Comparison of ENCODE assay signal across 8 mouse cellular contexts in genomic region chr12:29465201-29465600, GRCm38 (mm10).
DNase-seq lines count a peak whose midpoint lies in the region; ATAC-seq and TF ChIP-seq lines count a peak whose summit lies in the region.
"Not testable (repeated sequence)": the region's sequence is repeated elsewhere in the genome, so short reads cannot be mapped to it uniquely, and the experiment has no call there.

No protein-coding gene starts in this region.

- H3K9ac ChIP-seq in kidney, postnatal 0 days (ENCODE audit: low read depth, low read length); liver, postnatal 0 days (replicated peaks): not testable (repeated sequence)

- peak; percentile 78 for DNase-seq in NIH3T3 (ENCODE audit: low read depth)
- peak; percentile 49 to 51 for DNase-seq in adrenal gland, postnatal 4 days (ENCODE audit: low spot score in 2 of 2)
- peak; percentile 82 for DNase-seq in forelimb bud, embryonic 11.5 days (ENCODE audit: low read depth, low spot score)
- peak; percentile 82 for DNase-seq in heart, postnatal 4 days
- DNase-seq in kidney, postnatal 0 days (ENCODE audit: low spot score), result peak; percentile 87
- peak; percentile 58 for DNase-seq in liver, postnatal 0 days
- peak; percentile 60 for DNase-seq in neural tube, embryonic 10.5 days (ENCODE audit: extremely low spot score, low spot score)
- peak; percentile 43 for DNase-seq in testis, postnatal 14 days (ENCODE audit: low spot score)

- not testable (repeated sequence) for H3K27ac ChIP-seq in kidney, postnatal 0 days; liver, postnatal 0 days (ENCODE audit: low read depth)

- not testable (repeated sequence) for H3K36me3 ChIP-seq in kidney, postnatal 0 days (ENCODE audit: insufficient read depth, low read length); liver, postnatal 0 days (replicated peaks; ENCODE audit: insufficient read depth, low read length)

- H3K4me2 ChIP-seq in kidney, postnatal 0 days (ENCODE audit: low read length); liver, postnatal 0 days (ENCODE audit: low read depth, low read length): not testable (repeated sequence)

- TF ChIP-seq CTCF in kidney, postnatal 0 days (IDR thresholded peaks at IDR 0.05; ENCODE audit: low read depth); liver, postnatal 0 days (IDR thresholded peaks at IDR 0.05; ENCODE audit: low read depth): not testable (repeated sequence)

- not testable (repeated sequence) for H3K9me3 ChIP-seq in kidney, postnatal 0 days (replicated peaks; ENCODE audit: low read length); liver, postnatal 0 days (ENCODE audit: low read length)

- not testable (repeated sequence) for H3K4me3 ChIP-seq in kidney, postnatal 0 days (replicated peaks; ENCODE audit: low read depth, low read length); liver, postnatal 0 days (ENCODE audit: low read depth, low read length)

- not testable (repeated sequence) for TF ChIP-seq EP300 in liver, postnatal 0 days (IDR thresholded peaks at IDR 0.05; ENCODE audit: low read depth)

- H3K27me3 ChIP-seq in kidney, postnatal 0 days (ENCODE audit: insufficient read depth, low read length); liver, postnatal 0 days (ENCODE audit: insufficient read depth, low read length): not testable (repeated sequence)

- not testable (repeated sequence) for H3K4me1 ChIP-seq in kidney, postnatal 0 days (replicated peaks; ENCODE audit: insufficient read depth, low read length); liver, postnatal 0 days (ENCODE audit: insufficient read depth)

- 12% methylated on average over 3 of the region's 3 CpGs for WGBS in kidney, postnatal 0 days
- 14% methylated on average over 3 of the region's 3 CpGs for WGBS in liver, postnatal 0 days (ENCODE audit: insufficient replicate concordance)

- not testable (repeated sequence) for ATAC-seq in kidney, postnatal 0 days (replicated peaks; ENCODE audit: low FRiP score, low read depth); liver, postnatal 0 days
